Mouse (Mus musculus) ovary, adult 2 months (tissue): ENCODE measurements around the gene Gm8206. TPM values are rescaled to one million over a fixed set of nuclear protein-coding genes. Genes with fewer than 3 reads are reported as not detected.

Experiments used
- polyA plus RNA-seq: library from polyadenylated mRNA; depleted of rRNA; stranded (reverse); fragments of >200 nt; gene quantifications from 2 replicates; pipeline ENCODE4 v1.2.3, GENCODE M21; 2012; rRNA removed

Gene Gm8206
- polyA plus RNA-seq: not detected in 2 replicates

GRCm38 (mm10) chr14:6093842-6094241 lies at the start of gene Gm8206:
TSS of gene Gm8206 (minus strand) at chr14:6093942.

GRCm38 (mm10) chr14:6125707-6126106 lies 32.0 kb upstream of the Gm8206 start, which contains the start of gene Gm3476:
TSS of gene Gm3476 (minus strand) at chr14:6125807.

GRCm38 (mm10) chr14:6108272-6108925 lies 14.7 kb upstream of the Gm8206 start, which contains the start of gene Gm3468:
TSS of gene Gm3468 (minus strand) at chr14:6108665.

GRCm38 (mm10) chr14:6058167-6058566 lies 35.6 kb downstream of the Gm8206 start, which contains the start of gene Gm6337:
TSS of gene Gm6337 (minus strand) at chr14:6058267.

GRCm38 (mm10) chr14:5979037-5979436 lies 114.7 kb downstream of the Gm8206 start, which contains the start of gene Gm3453:
TSS of gene Gm3453 (minus strand) at chr14:5979137.

Other genes with a start within 250 kb of the Gm8206 start
- not detected in 2 replicates for gene Gm8237, start 213.6 kb downstream of the Gm8206 start, polyA plus RNA-seq
- gene Gm3248, start 132.2 kb downstream of the Gm8206 start, polyA plus RNA-seq: not detected in 2 replicates
- gene Gm3453, start 114.8 kb downstream of the Gm8206 start, polyA plus RNA-seq: not detected in 2 replicates
- not detected in 2 replicates for gene Gm6337, start 35.7 kb downstream of the Gm8206 start, polyA plus RNA-seq
- not detected in 2 replicates for gene Gm3468, start 14.7 kb upstream of the Gm8206 start, polyA plus RNA-seq
- not detected in 2 replicates for gene Gm3476, start 31.9 kb upstream of the Gm8206 start, polyA plus RNA-seq
- gene Gm21560, start 125.3 kb upstream of the Gm8206 start, polyA plus RNA-seq: not detected in 2 replicates
- 0.87 TPM in 1 of 2 replicates, not detected in the other for gene Gm3411, start 193.3 kb upstream of the Gm8206 start, polyA plus RNA-seq
- gene Gm21103, start 210.9 kb upstream of the Gm8206 start, polyA plus RNA-seq: not detected in 2 replicates
- not detected in 2 replicates for gene Gm3618, start 249.7 kb upstream of the Gm8206 start, polyA plus RNA-seq